Mouse (Mus musculus): ENCODE measurements around the gene Pphln1. TPM values are rescaled to one million over a fixed set of nuclear protein-coding genes. Genes with fewer than 3 reads are reported as not detected.

Pphln1 gene
- 1.4 and 1.6 TPM in 2 replicates for polyA plus RNA-seq (2012; rRNA removed; ENCODE audit: low replicate concordance)

GRCm38 (mm10) chr15:93397826-93398698 lies at the start of gene Pphln1, which contains the start of gene Zcrb1:
Gene Pphln1 (plus strand): TSS chr15:93398350.
Gene Zcrb1 (minus strand): TSS chr15:93398334.

Other genes with a start within 250 kb of the Pphln1 start
- gene Gxylt1, start 123.2 kb upstream of the Pphln1 start, polyA plus RNA-seq (2012; rRNA removed; ENCODE audit: low replicate concordance) = 0.37 and 0.64 TPM in 2 replicates
- gene Yaf2, start 61.4 kb upstream of the Pphln1 start, polyA plus RNA-seq (2012; rRNA removed; ENCODE audit: low replicate concordance) = 8.3 and 9.6 TPM in 2 replicates
- 12.4 and 20.5 TPM in 2 replicates for gene Zcrb1, start within 50 bp of the Pphln1 start, polyA plus RNA-seq (2012; rRNA removed; ENCODE audit: low replicate concordance)
- gene Prickle1, start 197.5 kb downstream of the Pphln1 start, polyA plus RNA-seq (2012; rRNA removed; ENCODE audit: low replicate concordance) = 1.1 and 1.8 TPM in 2 replicates